Mouse (Mus musculus) MEL (cell line): Measurements from ENCODE around the gene Dcakd.

ENCODE experiments used
- BHLHE40 ChIP-seq: IDR thresholded peaks from 2 replicates; pipeline ENCODE4 v1.6.1; 2012; ENCODE audit warnings: low read depth, mild to moderate bottlenecking, inconsistent platforms, low read length, improper control_type of control experiment, borderline replicate concordance
- CHD1 ChIP-seq: IDR thresholded peaks from 2 replicates; pipeline ENCODE4 v1.6.1; 2012; ENCODE audit warnings: low read depth, mild to moderate bottlenecking, inconsistent platforms, low read length, improper control_type of control experiment
- CTCF ChIP-seq, 3 experiments: IDR thresholded peaks in 2 of 3; conservative IDR thresholded peaks in 1 of 3; 2 replicates each; pipeline ENCODE4 v1.5.1; 2011 to 2012; ENCODE audit warnings: low read length in 3 of 3, low read depth in 2 of 3, mild to moderate bottlenecking in 2 of 3, improper control_type of control experiment in 1 of 3, inconsistent platforms in 1 of 3, mixed read lengths in 1 of 3, moderate library complexity in 1 of 3; ENCODE audit not compliant: control insufficient read depth in 1 of 3, insufficient read depth in 1 of 3, poor library complexity in 1 of 3, severe bottlenecking in 1 of 3
- ELF1 ChIP-seq: IDR thresholded peaks from 2 replicates; pipeline ENCODE4 v1.6.1; 2014; ENCODE audit warnings: low read depth, mild to moderate bottlenecking, inconsistent platforms, low read length, improper control_type of control experiment, moderate library complexity
- EP300 ChIP-seq, 2 experiments: IDR thresholded peaks; 2 replicates each; pipeline ENCODE4 v1.6.1; 2011; ENCODE audit warnings: improper control_type of control experiment in 2 of 2, low read length in 2 of 2, low read depth in 1 of 2, mild to moderate bottlenecking in 1 of 2
- HCFC1 ChIP-seq: IDR thresholded peaks from 2 replicates; pipeline ENCODE4 v1.6.1; 2012; ENCODE audit warnings: low read depth, mild to moderate bottlenecking, inconsistent platforms, low read length, improper control_type of control experiment, moderate library complexity
- KAT2A ChIP-seq: conservative IDR thresholded peaks from 2 replicates; pipeline ENCODE4 v1.6.1; 2012; ENCODE audit warnings: low read depth, low read length, improper control_type of control experiment, inconsistent platforms
- MAX ChIP-seq: IDR thresholded peaks from 2 replicates; pipeline ENCODE4 v1.6.1; 2011; ENCODE audit warnings: low read length, improper control_type of control experiment
- POLR2A ChIP-seq, 2 experiments: IDR thresholded peaks; 2 replicates each; pipeline ENCODE4 v1.6.1; 2011 to 2012; ENCODE audit warnings: low read length in 2 of 2, mild to moderate bottlenecking in 2 of 2, control low read depth in 1 of 2, improper control_type of control experiment in 1 of 2, low read depth in 1 of 2, moderate library complexity in 1 of 2; ENCODE audit not compliant: control insufficient read depth in 1 of 2, insufficient read depth in 1 of 2, poor library complexity in 1 of 2
- RAD21 ChIP-seq: IDR thresholded peaks from 2 replicates; pipeline ENCODE4 v1.6.1; 2011; ENCODE audit warnings: mild to moderate bottlenecking, low read depth, low read length, improper control_type of control experiment
- ZNF384 ChIP-seq: IDR thresholded peaks from 2 replicates; pipeline ENCODE4 v1.6.1; 2012; ENCODE audit warnings: low read depth, mild to moderate bottlenecking, inconsistent platforms, low read length, improper control_type of control experiment

DNA sequence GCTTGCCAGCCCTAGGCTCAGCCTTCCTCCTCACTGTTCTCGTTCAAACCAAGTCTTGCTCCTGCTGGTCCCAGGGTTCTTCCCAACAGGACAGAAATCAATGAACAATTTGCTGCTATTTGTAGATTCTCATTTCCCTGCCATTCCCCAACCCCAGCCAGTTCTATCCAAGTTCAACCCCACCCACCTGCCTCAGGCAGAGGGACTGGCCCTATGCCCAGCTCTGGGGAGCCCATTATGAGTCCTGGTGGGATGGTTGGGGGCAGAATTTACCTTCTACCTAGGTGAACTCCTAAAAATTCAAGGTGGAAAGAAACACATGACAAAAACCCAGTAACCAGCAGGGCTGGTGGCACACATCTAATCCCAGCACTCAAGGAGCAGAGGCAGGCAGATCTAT is 55.8 kb downstream of the Dcakd start:
- TF ChIP-seq CTCF (IDR thresholded peaks at IDR 0.05 in 2 of 3, conservative IDR thresholded peaks at IDR 0.05 in 1 of 3; ENCODE audit: control insufficient read depth in 1 of 3, insufficient read depth in 1 of 3, low read depth in 2 of 3, low read length in 3 of 3, poor library complexity in 1 of 3, severe bottlenecking in 1 of 3) (no peak), MAX (no peak), BHLHE40 (no peak), POLR2A (IDR thresholded peaks at IDR 0.05; ENCODE audit: control insufficient read depth in 1 of 2, insufficient read depth in 1 of 2, low read depth in 1 of 2, low read length in 2 of 2, poor library complexity in 1 of 2) (no peak), ZNF384 (no peak), EP300 (IDR thresholded peaks at IDR 0.05; ENCODE audit: low read depth in 1 of 2, low read length in 2 of 2) (no peak), ELF1 (no peak), HCFC1 (no peak), CHD1 (no peak), RAD21 (no peak), KAT2A (no peak)
